Mouse (Mus musculus): Measurements from ENCODE around the gene Tppp2.

- no peak for TF ChIP-seq CTCF (IDR thresholded peaks at IDR 0.05)
- no peak for TF ChIP-seq EP300 (IDR thresholded peaks at IDR 0.05)
Observed at GRCm38 (mm10) chr14:51921759-51922570, 3.7 kb downstream of the Tppp2 start.
